Mouse (Mus musculus) heart, postnatal 0 days (tissue): ENCODE data around the gene 2610301B20Rik.

Experiments used
- CTCF ChIP-seq: IDR thresholded peaks from 2 replicates; pipeline ENCODE4 v1.5.1; 2016; ENCODE audit warnings: antibody characterized with exemption, control low read depth, low read depth
- EP300 ChIP-seq: IDR thresholded peaks from 2 replicates; pipeline ENCODE4 v1.6.1; 2016; ENCODE audit warnings: antibody characterized with exemption, low read depth

DNA sequence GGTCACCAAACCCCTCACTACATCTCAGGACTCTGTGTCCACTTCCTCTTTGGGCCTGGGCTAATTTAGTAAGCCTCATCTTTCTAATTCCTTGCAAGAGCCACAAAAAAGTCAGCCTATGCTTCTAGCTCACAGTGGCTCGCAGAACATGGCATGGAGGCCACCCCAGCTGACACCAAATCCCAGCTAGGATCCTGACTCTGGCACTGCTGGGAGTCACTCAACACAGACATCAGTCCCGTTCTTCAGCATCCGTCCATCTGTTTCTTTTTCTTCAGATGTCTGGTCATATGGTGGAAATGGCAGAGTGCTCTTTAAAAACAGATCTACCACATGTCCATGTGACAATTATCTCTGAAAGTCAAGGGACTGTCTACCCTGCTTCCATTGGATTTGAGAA is 45.2 kb downstream of the 2610301B20Rik start:
- TF ChIP-seq EP300 (no peak), CTCF (no peak)
